Mouse (Mus musculus) effector memory CD4-positive, alpha-beta T cell, adult 7 months (primary cell): ENCODE measurements around the gene Olfr1044. TPM values are rescaled to one million over a fixed set of nuclear protein-coding genes. Genes with fewer than 3 reads are reported as not detected.

Source experiments
- polyA plus RNA-seq: library from polyadenylated mRNA; unstranded; fragments of 100-300 nt; shearing (Covaris generic); gene quantifications from one replicate; pipeline ENCODE4 v1.2.1, GENCODE M21; 2017

Olfr1044 gene
- polyA plus RNA-seq, result 0.45 TPM

DNA sequence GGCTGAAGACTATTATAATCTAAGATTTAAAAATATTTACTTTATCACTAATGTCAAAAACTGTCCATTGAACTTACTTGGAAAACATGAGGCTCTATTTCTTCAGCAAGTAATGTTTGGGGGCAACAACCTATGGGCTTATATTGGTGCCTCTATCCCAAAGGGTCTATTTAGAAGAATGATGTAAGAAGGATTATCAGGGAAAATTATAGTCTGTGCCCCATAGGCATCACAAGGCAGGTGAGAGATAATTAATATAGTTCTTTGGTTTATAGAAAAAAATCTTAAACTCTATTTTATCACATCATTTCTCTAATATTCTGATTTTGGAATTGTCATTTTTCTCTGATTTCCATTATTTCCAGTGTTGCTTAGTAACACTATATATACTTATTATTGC is at the start of gene Olfr1044:
Gene Olfr1044, minus strand, starts transcription at position 101 of the 400 bp plus-strand sequence.

DNA sequence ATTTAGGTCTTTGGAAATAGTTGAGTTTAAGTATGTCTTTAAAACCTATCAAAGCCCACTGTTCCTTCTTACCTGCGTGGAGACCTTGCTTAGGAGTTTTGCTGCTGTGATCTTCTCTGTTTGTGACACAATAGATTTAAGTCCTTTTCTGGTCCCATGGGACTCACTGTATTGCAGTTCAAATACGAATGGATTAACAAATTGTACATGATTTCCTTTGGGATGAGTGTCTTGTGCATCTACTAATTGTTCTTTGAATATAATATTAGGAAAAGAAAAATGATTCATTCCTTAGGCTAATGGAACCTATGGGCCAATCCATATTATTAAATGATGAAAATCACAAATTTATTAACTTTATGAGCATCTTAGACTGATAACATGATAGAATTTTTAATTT is 41.6 kb upstream of the Olfr1044 start, which contains the start of gene Olfr1046:
Gene Olfr1046, minus strand, starts transcription at position 101 of the 400 bp plus-strand sequence.

DNA sequence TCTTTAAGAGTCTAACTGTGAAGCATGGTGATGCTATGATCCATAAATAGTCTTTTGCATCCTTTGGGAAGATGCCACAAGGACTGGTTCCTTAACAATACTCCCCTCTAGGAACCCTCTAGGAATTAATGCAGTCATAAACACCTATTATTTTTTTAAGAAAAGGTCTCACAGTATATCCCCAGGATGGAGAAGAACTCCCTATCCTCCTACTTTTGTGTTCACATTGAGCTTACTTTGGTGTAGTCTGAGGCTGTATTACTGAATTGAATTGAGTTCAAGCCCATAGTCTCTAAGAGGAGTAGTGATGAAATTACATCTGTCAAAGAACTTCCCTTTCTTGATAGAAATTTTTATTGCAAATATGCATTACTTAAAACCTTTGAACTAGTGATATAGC is 25.3 kb upstream of the Olfr1044 start, which contains the start of gene Olfr1045:
Gene Olfr1045, minus strand, starts transcription at position 101 of the 400 bp plus-strand sequence.

DNA sequence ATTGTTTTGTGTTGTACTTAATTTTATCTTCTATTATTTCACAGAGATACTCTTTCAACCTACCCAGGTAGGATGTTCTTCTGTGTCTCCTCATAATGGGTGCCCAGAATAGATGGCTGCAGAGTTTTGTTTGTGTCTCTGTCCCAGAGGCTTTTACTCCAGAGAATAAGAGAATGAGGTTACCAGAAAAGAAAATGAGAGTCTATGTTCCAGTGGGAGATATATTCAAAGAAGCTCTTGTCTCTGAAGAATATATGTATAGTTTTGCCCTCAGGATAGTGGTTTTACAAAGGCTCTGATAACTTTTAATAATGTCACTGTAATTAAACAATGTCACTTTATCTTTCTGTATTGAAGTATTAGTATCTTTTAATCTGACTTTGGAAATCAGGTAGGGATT is 8.0 kb upstream of the Olfr1044 start, which contains the start of gene Olfr52:
Gene Olfr52, minus strand, starts transcription at position 101 of the 400 bp plus-strand sequence.

DNA sequence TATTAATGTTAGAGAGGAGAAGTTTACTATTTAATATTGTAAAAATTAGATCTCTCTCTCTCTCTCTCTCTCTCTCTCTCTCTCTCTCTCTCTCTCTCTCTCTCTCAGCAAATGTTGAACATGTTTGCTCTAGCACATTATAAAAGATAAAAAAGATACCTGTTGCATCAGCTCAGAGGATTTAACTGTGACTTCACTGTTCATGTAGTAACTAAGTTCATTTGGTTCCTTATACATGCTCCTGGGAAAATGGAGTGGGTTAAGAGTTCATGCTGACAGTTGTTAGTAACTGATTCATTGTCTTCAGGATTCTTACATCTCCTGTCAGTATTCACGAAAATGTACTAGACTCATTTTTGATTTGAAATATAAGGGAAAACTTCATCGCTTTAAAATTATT is 10.2 kb downstream of the Olfr1044 start, which contains the start of gene Olfr1043:
Gene Olfr1043, minus strand, starts transcription at position 101 of the 400 bp plus-strand sequence.

DNA sequence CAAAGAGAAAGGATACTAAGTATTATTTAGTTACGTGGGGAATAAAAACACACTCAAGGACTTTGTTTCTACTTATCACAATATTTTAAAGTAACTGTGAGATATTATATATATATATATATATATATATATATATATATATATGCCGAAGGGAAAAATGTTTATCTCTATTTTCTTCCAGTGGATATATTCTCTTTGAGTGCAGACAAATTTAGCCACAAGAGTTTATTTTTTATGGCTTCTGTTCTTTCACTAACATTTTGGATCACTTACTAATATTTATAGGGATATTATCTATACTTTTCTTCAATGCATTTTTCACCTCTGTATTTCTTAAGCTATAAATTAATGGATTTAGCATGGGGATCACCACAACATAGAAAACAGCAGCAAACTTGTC is 15.9 kb downstream of the Olfr1044 start, which contains the start of gene Olfr1042:
Gene Olfr1042, minus strand, starts transcription at position 101 of the 400 bp plus-strand sequence.

DNA sequence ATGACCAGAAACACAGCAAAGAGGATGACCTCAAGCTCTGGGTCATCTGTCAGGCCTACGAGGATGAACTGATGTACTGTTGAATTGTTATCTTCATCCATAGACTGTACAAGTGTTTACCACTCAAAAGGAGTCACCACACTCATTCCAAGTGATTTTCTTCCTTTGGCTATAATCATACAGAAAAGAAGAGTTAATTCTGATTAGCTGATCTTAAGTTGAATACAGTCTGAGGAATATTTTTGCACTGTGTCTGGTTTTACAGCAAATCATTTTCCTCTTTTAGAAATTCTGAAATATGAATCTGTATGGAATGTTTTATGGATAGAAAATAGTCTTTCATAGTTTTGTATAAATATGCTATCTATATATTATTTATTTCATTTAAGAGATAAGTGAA is 31.0 kb downstream of the Olfr1044 start, which contains the start of gene Olfr1040:
Gene Olfr1040, minus strand, starts transcription at position 101 of the 400 bp plus-strand sequence.

DNA sequence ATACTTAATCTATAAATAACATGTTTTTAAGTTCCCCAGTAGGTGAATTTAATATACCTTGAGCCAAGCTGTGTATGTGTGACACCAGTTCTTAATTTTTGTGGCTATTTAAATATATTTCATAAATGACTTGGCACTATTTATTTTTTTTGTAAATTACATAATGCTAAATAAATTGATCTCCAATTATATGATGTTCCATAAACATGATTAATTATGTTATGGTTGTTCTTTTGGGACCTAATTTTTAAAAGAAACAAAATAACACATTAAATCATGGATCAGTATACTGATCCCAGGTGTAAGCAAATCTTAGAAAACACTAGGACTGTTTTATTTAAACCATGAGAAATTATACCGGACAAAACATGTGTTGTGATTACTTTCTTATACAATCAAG is 41.8 kb downstream of the Olfr1044 start, which contains the start of gene Olfr1039:
Gene Olfr1039, minus strand, starts transcription at position 101 of the 400 bp plus-strand sequence.

Other genes starting within 250 kb of the Olfr1044 start
- gene Olfr1028, start 227.4 kb downstream of the Olfr1044 start, polyA plus RNA-seq, result not detected
- gene Olfr1029, start 203.9 kb downstream of the Olfr1044 start, polyA plus RNA-seq, result not detected
- gene Olfr1030, start 198.5 kb downstream of the Olfr1044 start, polyA plus RNA-seq, result 0.11 TPM
- not detected for gene Olfr1031, start 187.5 kb downstream of the Olfr1044 start, polyA plus RNA-seq
- gene Olfr1032, start 172.3 kb downstream of the Olfr1044 start, polyA plus RNA-seq, result not detected
- gene Olfr1033, start 157.2 kb downstream of the Olfr1044 start, polyA plus RNA-seq, result 18.8 TPM
- not detected for gene Olfr1034, start 132.0 kb downstream of the Olfr1044 start, polyA plus RNA-seq
- gene Olfr1036, start 103.8 kb downstream of the Olfr1044 start, polyA plus RNA-seq, result not detected
- not detected for gene Olfr1037, start 90.4 kb downstream of the Olfr1044 start, polyA plus RNA-seq
- not detected for gene Olfr1039, start 41.9 kb downstream of the Olfr1044 start, polyA plus RNA-seq
- gene Olfr1040, start 31.1 kb downstream of the Olfr1044 start, polyA plus RNA-seq, result not detected
- 0.29 TPM for gene Olfr1042, start 16.0 kb downstream of the Olfr1044 start, polyA plus RNA-seq
- not detected for gene Olfr1043, start 10.3 kb downstream of the Olfr1044 start, polyA plus RNA-seq
- 0.38 TPM for gene Olfr52, start 7.9 kb upstream of the Olfr1044 start, polyA plus RNA-seq
- not detected for gene Olfr1045, start 25.2 kb upstream of the Olfr1044 start, polyA plus RNA-seq
- gene Olfr1046, start 41.5 kb upstream of the Olfr1044 start, polyA plus RNA-seq, result not detected
- gene Olfr1047, start 53.6 kb upstream of the Olfr1044 start, polyA plus RNA-seq, result not detected
- not detected for gene Olfr1048, start 62.5 kb upstream of the Olfr1044 start, polyA plus RNA-seq
- gene Olfr1049, start 80.5 kb upstream of the Olfr1044 start, polyA plus RNA-seq, result not detected
- gene Olfr1051, start 101.3 kb upstream of the Olfr1044 start, polyA plus RNA-seq, result not detected
- gene Olfr1052, start 114.6 kb upstream of the Olfr1044 start, polyA plus RNA-seq, result not detected
- gene Olfr1053, start 137.5 kb upstream of the Olfr1044 start, polyA plus RNA-seq, result not detected
- not detected for gene Olfr1054, start 157.6 kb upstream of the Olfr1044 start, polyA plus RNA-seq
- gene Olfr1055, start 172.5 kb upstream of the Olfr1044 start, polyA plus RNA-seq, result not detected
- not detected for gene Olfr1056, start 184.6 kb upstream of the Olfr1044 start, polyA plus RNA-seq
- not detected for gene Olfr1057, start 200.6 kb upstream of the Olfr1044 start, polyA plus RNA-seq
- not detected for gene Olfr1058, start 210.7 kb upstream of the Olfr1044 start, polyA plus RNA-seq
- not detected for gene Olfr1061, start 236.2 kb upstream of the Olfr1044 start, polyA plus RNA-seq
- gene Olfr1062, start 248.9 kb upstream of the Olfr1044 start, polyA plus RNA-seq, result not detected